Mouse (Mus musculus) c-Kit-negative CD71-positive TER-119-positive erythroid progenitor cells, embryonic 14.5 days (primary cell): ENCODE results near the gene Glycam1.
"Not testable (repeated sequence)": the region's sequence is repeated elsewhere in the genome, so short reads cannot be mapped to it uniquely, and the experiment has no call there.

Experiments
- DNase-seq: peaks from one replicate; pipeline ENCODE4 v3.0.0-alpha.2; 2013; ENCODE audit warnings: low read depth, low spot score

The Glycam1 gene

GRCm38 (mm10) chr15:103564981-103565380 is at the start of gene Glycam1:
Glycam1 (minus strand) TSS chr15:103565081.
- no peak for DNase-seq

- no peak for DNase-seq
Observed at GRCm38 (mm10) chr15:103604481-103604880, 39.6 kb upstream of the Glycam1 start.

GRCm38 (mm10) chr15:103590779-103591178 is 25.9 kb upstream of the Glycam1 start:
- DNase-seq: no peak

DNA sequence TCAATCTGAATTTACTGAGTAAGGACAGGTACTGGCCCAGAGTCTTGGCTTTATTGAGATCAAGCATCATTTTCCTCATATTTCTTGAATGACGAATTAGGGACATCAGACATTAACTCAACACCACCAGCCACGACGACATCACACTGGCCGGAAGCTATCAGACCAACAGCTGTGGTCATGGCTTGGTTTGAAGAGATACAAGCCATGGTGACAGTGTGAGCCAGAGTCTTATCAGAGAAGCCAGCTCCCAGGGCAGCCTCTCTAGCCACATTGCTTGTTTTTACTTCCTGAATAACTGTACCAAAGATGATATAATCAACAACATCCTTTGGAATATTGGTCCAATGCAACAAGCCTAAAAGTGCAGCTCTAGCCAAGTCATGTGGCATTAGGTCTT is 22.9 kb upstream of the Glycam1 start:
- not testable (repeated sequence) for DNase-seq

GRCm38 (mm10) chr15:103585876-103586275 is 21.0 kb upstream of the Glycam1 start:
- no peak for DNase-seq

DNA sequence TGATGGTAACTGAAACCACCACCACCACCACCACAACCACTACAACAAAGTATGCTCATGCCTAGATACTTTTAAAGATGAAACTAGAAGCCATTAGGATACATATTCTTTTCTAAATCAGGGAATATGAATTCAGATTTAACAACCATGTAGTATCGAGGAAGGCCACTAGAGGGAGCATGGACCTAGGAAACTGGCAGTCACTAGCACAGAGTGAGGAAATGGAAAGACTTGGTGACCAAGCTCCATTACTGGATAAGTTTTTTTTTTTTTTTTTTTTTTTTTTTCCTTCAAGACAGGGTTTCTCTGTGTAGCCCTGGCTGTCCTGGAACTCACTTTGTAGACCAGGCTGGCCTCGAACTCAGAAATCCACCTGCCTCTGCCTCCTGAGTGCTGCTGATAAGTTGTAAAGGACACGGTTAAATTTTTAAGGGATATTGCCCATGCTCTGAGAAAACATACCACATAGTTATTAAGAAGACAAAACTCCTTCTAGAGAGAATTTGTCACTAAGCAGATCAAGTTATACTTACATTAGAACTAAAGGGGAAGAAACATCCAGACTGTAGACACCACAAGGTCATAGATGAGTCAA is 12.7 kb downstream of the Glycam1 start:
- DNase-seq: peak; percentile 26

DNA sequence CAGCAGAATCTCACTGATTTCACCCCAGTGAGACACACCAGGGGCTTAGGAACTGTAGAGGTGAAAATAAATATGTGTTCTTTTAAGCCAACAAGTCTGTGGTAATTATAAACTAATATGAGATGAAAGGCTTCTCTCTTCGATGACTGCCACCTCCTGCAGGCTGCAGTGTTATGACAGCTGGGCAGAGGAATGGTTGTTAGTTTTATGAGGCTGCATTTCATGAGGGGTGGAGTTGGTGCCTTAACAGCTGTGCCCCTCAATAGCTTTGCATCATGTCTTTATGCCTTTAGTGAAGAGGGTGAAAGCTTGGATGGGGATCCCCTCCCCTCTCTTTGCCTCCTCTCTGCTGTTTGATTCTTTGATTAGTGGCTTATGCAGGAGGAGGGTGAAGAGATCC is 13.8 kb downstream of the Glycam1 start:
- no peak for DNase-seq

GRCm38 (mm10) chr15:103549475-103549874 is 15.4 kb downstream of the Glycam1 start:
- DNase-seq: no peak

DNA sequence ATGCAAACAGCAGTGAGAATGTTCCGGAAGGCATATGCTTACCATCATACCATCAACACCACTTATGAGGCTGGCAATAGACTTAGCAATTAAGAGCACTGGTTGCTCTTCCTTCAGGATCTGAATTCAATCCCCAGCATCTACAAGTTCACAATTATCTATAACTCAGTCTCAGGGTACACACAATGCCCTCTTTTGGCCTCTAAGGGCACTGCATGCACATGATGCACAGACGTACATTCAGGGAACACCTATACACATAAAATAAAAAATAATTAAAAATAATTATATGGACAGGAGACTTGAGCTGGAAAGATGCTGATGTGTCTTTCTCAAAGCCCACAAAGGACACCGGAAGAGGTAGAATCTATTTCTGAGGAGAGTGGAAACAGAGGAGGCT is 16.9 kb downstream of the Glycam1 start:
- no peak for DNase-seq

DNA sequence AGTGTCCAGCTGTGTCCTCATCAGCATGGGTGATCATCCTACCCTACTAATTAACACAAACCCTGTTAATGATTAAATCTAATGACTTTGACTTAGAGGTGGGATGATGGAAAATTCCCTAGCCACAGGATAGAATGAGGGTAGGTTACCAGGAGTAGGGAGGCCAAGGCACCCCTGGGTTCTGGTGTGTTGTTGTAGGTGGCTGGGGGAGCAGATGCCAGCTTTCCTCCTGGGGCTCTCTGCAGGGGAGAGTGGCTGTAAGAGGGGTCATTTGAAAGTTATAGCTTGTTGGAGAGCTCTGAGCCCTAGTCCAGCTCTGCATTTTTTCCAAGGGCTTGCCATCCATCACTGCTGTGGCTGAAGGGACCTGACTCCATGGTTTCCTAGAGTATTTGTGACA is 22.4 kb downstream of the Glycam1 start:
- no peak for DNase-seq

DNA sequence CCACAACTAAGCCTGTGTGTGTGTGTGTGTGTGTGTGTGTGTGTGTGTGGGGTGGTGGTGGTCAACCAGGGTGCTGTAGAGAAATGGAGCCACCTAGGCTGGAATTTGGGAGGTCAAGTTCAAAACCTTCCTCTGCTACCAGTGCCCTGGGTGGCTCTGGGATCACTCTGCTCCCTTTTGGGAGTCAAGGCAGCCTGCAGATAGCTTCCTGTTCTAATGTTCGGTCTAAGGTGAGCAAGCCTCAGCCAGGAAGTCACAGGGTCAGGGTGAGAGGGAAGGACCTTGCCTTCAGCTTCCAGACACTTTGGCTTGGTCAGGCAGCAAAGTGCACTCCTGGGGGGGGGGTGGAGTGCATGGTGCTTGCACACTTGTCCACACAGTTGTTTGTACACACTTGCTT is 24.2 kb downstream of the Glycam1 start:
- no peak for DNase-seq

- DNase-seq: no peak
Observed at GRCm38 (mm10) chr15:103539259-103539658, 25.6 kb downstream of the Glycam1 start.

GRCm38 (mm10) chr15:103537822-103538213 is 27.1 kb downstream of the Glycam1 start, which contains the start of gene Ppp1r1a:
Ppp1r1a (minus strand) TSS chr15:103538003.
- no peak for DNase-seq

- no peak for DNase-seq
Observed at GRCm38 (mm10) chr15:103537011-103537821, 27.7 kb downstream of the Glycam1 start.

DNA sequence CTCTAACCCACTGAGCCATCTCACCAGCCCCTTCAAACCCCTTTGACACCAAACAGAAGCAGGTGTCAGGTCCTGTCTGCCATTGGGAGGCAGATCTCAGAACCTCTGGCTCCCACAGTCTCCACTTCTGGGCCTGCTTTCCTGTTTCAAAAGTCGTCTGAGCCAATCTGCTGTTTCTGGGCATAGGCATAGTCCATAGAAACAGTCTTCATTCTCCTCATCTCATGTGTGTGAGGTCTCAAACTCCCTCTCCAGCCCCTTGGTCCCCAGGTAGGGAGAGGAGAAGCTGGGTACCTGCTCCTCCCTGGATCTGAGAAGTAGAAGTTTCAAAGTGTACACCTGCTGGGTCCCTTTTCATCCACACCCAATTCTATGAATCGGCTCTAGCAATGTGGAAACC is 28.4 kb downstream of the Glycam1 start:
- no peak for DNase-seq

GRCm38 (mm10) chr15:103535786-103536185 is 29.1 kb downstream of the Glycam1 start:
- no peak for DNase-seq

DNA sequence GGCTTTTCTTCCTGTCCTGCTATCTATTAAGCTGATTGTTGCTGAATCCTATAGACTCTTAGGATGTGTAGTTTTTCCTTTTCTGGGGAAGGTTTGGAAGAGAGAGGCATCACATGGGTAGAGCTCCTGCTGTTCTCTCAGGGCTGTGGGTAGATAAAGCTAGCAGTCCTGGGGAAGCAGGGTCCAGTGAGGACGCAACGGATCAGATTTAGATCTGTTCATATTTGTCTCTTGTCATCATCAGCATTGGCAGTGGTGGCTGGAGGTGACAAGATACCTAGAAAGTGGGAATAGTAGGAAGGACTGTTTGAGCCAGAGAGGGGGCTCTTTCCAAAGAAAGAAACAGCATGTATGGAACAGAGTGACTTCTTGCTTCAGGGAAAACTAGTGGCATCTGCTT is 29.9 kb downstream of the Glycam1 start:
- no peak for DNase-seq

DNA sequence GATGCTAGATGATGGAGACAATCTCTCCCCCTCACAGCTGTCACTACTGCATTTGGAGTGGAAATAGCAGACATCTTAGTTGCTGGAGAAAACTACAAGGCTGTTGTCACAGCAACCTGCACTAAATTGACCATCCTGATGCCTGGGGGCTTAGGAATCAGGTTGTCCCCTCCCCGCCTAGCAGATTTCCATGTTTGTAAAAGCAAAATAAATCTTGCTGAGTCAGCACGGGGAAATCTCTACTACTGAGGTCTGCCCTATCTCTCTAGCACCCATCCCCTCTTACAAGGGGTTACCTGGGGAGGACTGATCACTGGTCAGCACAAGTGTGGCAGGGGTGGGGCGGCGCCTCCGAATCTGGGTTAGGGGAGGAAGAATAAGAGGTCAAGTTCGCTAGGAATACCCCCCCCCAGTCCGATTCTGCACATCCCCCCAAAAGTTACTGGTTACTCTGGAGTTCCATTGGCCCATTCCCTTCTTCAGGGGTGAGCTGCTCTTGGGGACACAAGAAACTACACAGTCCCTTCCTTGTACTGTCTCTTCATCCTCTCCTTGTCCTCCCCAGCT is 30.7 kb downstream of the Glycam1 start:
- no peak for DNase-seq

GRCm38 (mm10) chr15:103530372-103530771 is 34.5 kb downstream of the Glycam1 start:
- DNase-seq: peak; percentile 27

- DNase-seq: no peak
Observed at GRCm38 (mm10) chr15:103523156-103523555, 41.7 kb downstream of the Glycam1 start.

- DNase-seq: no peak
Observed at GRCm38 (mm10) chr15:103522458-103523099, 42.3 kb downstream of the Glycam1 start.
